Mouse (Mus musculus) embryonic fibroblast, embryonic 13.5 days (primary cell): ENCODE measurements around the gene Pofut2.

ENCODE experiments used
- CTCF ChIP-seq: IDR thresholded peaks from 2 replicates; pipeline ENCODE4 v1.5.1; 2011; ENCODE audit warnings: mild to moderate bottlenecking, control low read depth, low read length, moderate library complexity, borderline replicate concordance; ENCODE audit not compliant: insufficient read depth
- POLR2A ChIP-seq: IDR thresholded peaks from 2 replicates; pipeline ENCODE4 v1.6.1; 2011; ENCODE audit warnings: low read depth, mild to moderate bottlenecking, control low read depth, low read length, moderate library complexity

- TF ChIP-seq CTCF: no peak
- no peak for TF ChIP-seq POLR2A
Measured at GRCm38 (mm10) chr10:77218059-77218458, 41.0 kb upstream of the Pofut2 start.
